Mouse (Mus musculus): Measurements from ENCODE around the gene Gm15217.

The Gm15217 gene

GRCm38 (mm10) chr14:46379285-46379684 is at the start of gene Gm15217:
Gm15217 (plus strand) TSS chr14:46379414.
- peak in 1 of 2 experiments; percentile 6 for DNase-seq

- DNase-seq = peak; percentile 36 to 68
These were observed 45.6 kb upstream of the Gm15217 start for GRCm38 (mm10) chr14:46333421-46334237.

- DNase-seq = no peak
These were observed 40.4 kb upstream of the Gm15217 start for GRCm38 (mm10) chr14:46338801-46339200.

GRCm38 (mm10) chr14:46344750-46345149 is 34.5 kb upstream of the Gm15217 start:
- no peak for DNase-seq

- no peak for DNase-seq
These were observed 21.9 kb upstream of the Gm15217 start for GRCm38 (mm10) chr14:46357286-46357685.

GRCm38 (mm10) chr14:46357696-46358095 is 21.5 kb upstream of the Gm15217 start:
- DNase-seq = no peak

- DNase-seq = peak in 1 of 2 experiments; percentile 38
These were observed 16.0 kb upstream of the Gm15217 start for GRCm38 (mm10) chr14:46363209-46363608.

- DNase-seq = no peak
These were observed 6.8 kb upstream of the Gm15217 start for GRCm38 (mm10) chr14:46372452-46372851.

- no peak for DNase-seq
These were observed 3.4 kb upstream of the Gm15217 start for GRCm38 (mm10) chr14:46375796-46376195.

GRCm38 (mm10) chr14:46380286-46380721 is 1.1 kb downstream of the Gm15217 start:
- DNase-seq = peak; percentile 60 to 75

GRCm38 (mm10) chr14:46381457-46381856 is 2.2 kb downstream of the Gm15217 start:
- DNase-seq = peak in 1 of 2 experiments; percentile 5

- DNase-seq = peak in 1 of 2 experiments; percentile 15
These were observed 5.9 kb downstream of the Gm15217 start for GRCm38 (mm10) chr14:46384946-46385691.

- peak; percentile 35 to 48 for DNase-seq
These were observed 6.7 kb downstream of the Gm15217 start for GRCm38 (mm10) chr14:46385701-46386477.

- peak in 1 of 2 experiments; percentile 49 for DNase-seq
These were observed 7.5 kb downstream of the Gm15217 start for GRCm38 (mm10) chr14:46386478-46387356.

GRCm38 (mm10) chr14:46387357-46387671 is 8.1 kb downstream of the Gm15217 start:
- peak; percentile 91 to 96 for DNase-seq

- DNase-seq = peak; percentile 76 to 85
These were observed 8.7 kb downstream of the Gm15217 start for GRCm38 (mm10) chr14:46387821-46388481.

GRCm38 (mm10) chr14:46388636-46389035 is 9.4 kb downstream of the Gm15217 start:
- DNase-seq = peak; percentile 77 to 85

GRCm38 (mm10) chr14:46389438-46390248 is 10.4 kb downstream of the Gm15217 start:
- no peak for DNase-seq

GRCm38 (mm10) chr14:46390249-46390775 is 11.1 kb downstream of the Gm15217 start, which contains the start of gene Bmp4:
Bmp4 (minus strand) TSS chr14:46390669.
- DNase-seq = peak; percentile 83 to 89

GRCm38 (mm10) chr14:46391621-46392170 is 12.5 kb downstream of the Gm15217 start:
- no peak for DNase-seq
